Mouse (Mus musculus) ES-Bruce4 (cell line): ENCODE measurements around the gene Zfp870.
A peak's percentile ranks its signal among the peaks of the same experiment; 100 is the strongest.

Source experiments
- CTCF ChIP-seq: IDR thresholded peaks from one replicate; pipeline ENCODE4 v1.8.1; 2011; ENCODE audit warnings: low read depth, low read length
- EP300 ChIP-seq: IDR thresholded peaks from 2 replicates; pipeline ENCODE4 v1.6.1; 2011; ENCODE audit warnings: low read depth, low read length; ENCODE audit not compliant: insufficient read depth
- POLR2A ChIP-seq: IDR thresholded peaks from one replicate; pipeline ENCODE4 v1.8.1; 2011; ENCODE audit warnings: low read length; ENCODE audit not compliant: insufficient read depth

DNA sequence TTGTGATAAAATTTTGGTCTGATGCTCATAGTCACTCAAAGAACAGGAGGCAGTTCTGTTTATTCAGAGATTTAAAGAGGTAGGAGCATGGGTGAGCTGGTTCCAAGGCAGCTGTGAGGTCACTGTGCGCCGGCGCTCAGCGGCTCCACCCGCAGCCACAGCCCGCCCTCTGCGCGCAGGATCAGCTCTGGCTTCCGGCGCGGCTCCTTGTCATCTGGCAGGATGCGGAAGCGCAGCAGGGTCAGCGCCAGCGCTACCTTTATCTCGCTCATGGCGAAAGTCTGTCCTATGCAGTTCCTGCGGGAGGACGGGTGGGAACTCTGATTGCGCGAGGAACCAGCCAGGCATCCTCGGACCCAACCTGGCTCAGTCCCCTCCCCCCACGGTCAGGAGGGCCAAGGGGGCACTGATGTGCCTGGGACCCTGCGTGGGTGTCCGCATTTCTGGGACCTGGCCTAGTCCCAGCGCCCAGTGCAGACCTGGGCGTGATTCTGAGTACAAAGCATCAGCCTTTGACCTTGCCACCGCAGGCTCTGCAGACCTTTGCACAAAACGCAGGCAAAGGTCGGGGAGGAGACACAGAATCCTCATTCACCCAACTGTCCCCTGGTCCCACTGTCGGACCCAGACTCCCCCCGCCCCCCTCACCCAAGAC, 33.3 kb upstream of the Zfp870 start:
- TF ChIP-seq POLR2A (peak; percentile 67), CTCF (no peak), EP300 (no peak)
